Mouse (Mus musculus): ENCODE results near the gene Mpdz. TPM values are rescaled to one million over a fixed set of nuclear protein-coding genes. Genes with fewer than 3 reads are reported as not detected.

Mpdz gene
- total and polyA plus RNA-seq, 2 experiments from 2014 or later = 9.2 to 38.4 TPM

DNA sequence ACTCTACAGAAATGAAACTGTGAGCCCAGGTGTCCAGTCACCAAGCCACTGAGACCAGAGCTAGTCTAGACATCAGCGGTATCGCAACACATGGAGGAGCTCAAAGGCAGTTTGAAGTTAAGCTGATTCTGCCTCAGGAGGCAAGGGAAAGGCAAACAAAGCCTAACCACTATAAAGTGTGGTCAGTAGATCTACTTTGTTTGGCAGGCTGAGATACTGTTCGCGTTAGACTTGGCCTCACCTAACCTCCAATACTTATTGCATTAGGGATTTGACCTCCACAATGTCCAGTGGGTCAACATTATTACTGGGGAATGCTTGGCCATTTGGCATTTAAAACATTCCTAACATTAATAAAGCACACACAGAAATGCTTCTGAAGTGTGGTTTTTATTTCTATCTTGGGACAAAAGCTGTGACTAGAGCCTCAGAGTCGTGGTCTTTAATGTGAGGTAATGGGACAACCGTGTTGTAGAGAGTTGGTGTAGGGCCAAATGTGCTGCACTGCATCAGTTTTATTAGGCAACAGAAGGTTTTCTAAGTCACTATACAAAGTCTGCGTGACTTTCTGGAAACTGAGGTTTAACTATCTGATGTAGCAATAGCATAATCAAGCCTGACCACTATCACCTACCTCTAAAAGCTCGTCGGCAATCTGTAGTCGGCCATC, 134.9 kb downstream of the Mpdz start:
- no peak overlapping the region for H3K9ac ChIP-seq (replicated peaks; ENCODE audit: low read depth, low read length)
- WGBS = 86% methylated on average over 10 of the region's 10 CpGs
- TF ChIP-seq EP300 (IDR thresholded peaks at IDR 0.05; ENCODE audit: low read depth) (no peak), CTCF (IDR thresholded peaks at IDR 0.05; ENCODE audit: low read depth) (no peak)
- ATAC-seq (ENCODE audit: insufficient read depth, low read depth) = no peak
- no peak overlapping the region for H3K4me2 ChIP-seq (ENCODE audit: low read depth, low read length)
- no peak for DNase-seq (ENCODE audit: low spot score)
- H3K36me3 ChIP-seq (replicated peaks; ENCODE audit: control insufficient read depth, insufficient read depth, low read length) = peaks cover 33% of the 10 kb centered on the region
- H3K27me3 ChIP-seq (ENCODE audit: control insufficient read depth, insufficient read depth, low read length) = no peaks in the 10 kb centered on the region
- no peak overlapping the region for H3K27ac ChIP-seq (ENCODE audit: low read depth)
- no peaks in the 10 kb centered on the region for H3K9me3 ChIP-seq (replicated peaks; ENCODE audit: control insufficient read depth, low read length)
- no peak overlapping the region for H3K4me3 ChIP-seq (ENCODE audit: low read depth, low read length)
- H3K4me1 ChIP-seq (ENCODE audit: control insufficient read depth, insufficient read depth) = no peaks in the 10 kb centered on the region

DNA sequence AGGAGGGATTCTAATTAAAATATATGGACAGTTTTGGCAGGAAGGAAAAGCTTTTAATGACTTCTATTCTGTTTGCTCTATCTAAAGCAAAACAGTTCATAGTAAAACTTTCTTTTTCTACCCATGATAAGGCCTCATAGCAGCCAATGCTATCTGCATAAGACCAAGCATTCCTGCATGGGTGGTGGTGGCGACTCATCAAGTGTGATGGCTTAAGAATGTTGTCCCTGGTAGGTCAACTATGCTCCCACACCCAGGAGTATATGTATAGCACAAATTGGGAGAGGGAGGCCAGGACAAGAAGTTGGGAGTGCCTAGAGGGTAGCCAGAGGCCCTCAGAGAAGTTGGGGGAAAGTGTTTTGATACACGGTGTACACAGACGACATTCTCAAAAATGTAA, 140.6 kb downstream of the Mpdz start:
- no peak overlapping the region for H3K4me2 ChIP-seq (ENCODE audit: low read depth, low read length)
- ATAC-seq (ENCODE audit: insufficient read depth, low read depth) (no peak), DNase-seq (ENCODE audit: low spot score) (no peak)
- 56% methylated on average over 3 of the region's 3 CpGs for WGBS
- H3K4me3 ChIP-seq (ENCODE audit: low read depth, low read length) = no peak overlapping the region
- no peak overlapping the region for H3K9ac ChIP-seq (replicated peaks; ENCODE audit: low read depth, low read length)
- H3K27ac ChIP-seq (ENCODE audit: low read depth) = no peak overlapping the region
- no peaks in the 10 kb centered on the region for H3K4me1 ChIP-seq (ENCODE audit: control insufficient read depth, insufficient read depth)
- no peaks in the 10 kb centered on the region for H3K27me3 ChIP-seq (ENCODE audit: control insufficient read depth, insufficient read depth, low read length)
- peaks cover 40% of the 10 kb centered on the region for H3K36me3 ChIP-seq (replicated peaks; ENCODE audit: control insufficient read depth, insufficient read depth, low read length)
- TF ChIP-seq EP300 (IDR thresholded peaks at IDR 0.05; ENCODE audit: low read depth) (no peak), CTCF (IDR thresholded peaks at IDR 0.05; ENCODE audit: low read depth) (no peak)
- H3K9me3 ChIP-seq (replicated peaks; ENCODE audit: control insufficient read depth, low read length) = no peaks in the 10 kb centered on the region

DNA sequence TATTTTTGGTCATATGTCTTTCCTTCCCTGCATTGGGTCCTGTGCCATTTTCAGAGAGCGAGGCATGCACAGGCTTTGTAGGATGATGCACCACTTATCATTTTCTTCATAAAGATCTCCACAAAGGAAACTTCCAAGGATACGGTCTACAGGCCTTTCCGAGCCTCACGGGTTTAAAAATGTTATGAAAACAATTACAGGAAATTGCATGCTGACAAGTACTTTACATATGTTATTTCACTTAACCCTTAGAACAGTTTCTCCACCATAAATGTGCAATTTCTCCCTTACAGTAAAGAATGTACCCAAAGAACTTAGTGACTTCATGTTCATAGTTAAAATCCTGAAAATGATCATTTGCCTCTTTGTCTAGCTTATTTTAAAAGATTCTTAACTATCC, 144.2 kb downstream of the Mpdz start:
- DNase-seq (ENCODE audit: low spot score) (no peak), ATAC-seq (ENCODE audit: insufficient read depth, low read depth) (no peak)
- Histone ChIP-seq H3K36me3 (replicated peaks; ENCODE audit: control insufficient read depth, insufficient read depth, low read length) (peaks cover 34% of the 10 kb centered on the region), H3K4me2 (ENCODE audit: low read depth, low read length) (no peak overlapping the region), H3K4me1 (ENCODE audit: control insufficient read depth, insufficient read depth) (no peaks in the 10 kb centered on the region), H3K27me3 (ENCODE audit: control insufficient read depth, insufficient read depth, low read length) (no peaks in the 10 kb centered on the region), H3K9ac (replicated peaks; ENCODE audit: low read depth, low read length) (no peak overlapping the region), H3K4me3 (ENCODE audit: low read depth, low read length) (no peak overlapping the region), H3K9me3 (replicated peaks; ENCODE audit: control insufficient read depth, low read length) (no peaks in the 10 kb centered on the region), H3K27ac (ENCODE audit: low read depth) (peak overlapping the region; percentile 43; the same call in 1 of the 2 replicates)
- 64% methylated on average over 4 of the region's 4 CpGs for WGBS
- TF ChIP-seq EP300 (IDR thresholded peaks at IDR 0.05; ENCODE audit: low read depth) = 0 out of 2 replicates have a peak, but pooled peaks have one; percentile 60
- TF ChIP-seq CTCF (IDR thresholded peaks at IDR 0.05; ENCODE audit: low read depth) = no peak

DNA sequence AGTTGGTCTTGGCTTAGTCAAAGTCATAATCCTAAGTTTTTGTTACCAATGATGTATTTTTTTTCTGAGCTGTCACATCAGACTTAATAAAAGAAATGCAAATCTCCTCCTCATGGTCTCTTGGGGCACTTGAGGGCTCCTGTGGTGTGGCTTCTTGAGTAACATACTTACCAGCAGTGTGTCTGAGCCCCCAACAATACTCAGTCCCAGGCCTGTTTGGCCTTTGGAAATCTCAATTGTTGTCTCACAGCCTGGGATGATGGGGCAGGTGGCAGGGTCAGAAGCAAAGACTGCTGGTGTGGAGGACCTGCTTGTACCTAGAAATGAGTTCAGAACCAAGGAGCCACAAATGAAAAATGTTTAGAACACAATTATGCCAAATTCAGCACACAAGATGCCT, 149.3 kb downstream of the Mpdz start:
- no peak for DNase-seq (ENCODE audit: low spot score)
- Histone ChIP-seq H3K27me3 (ENCODE audit: control insufficient read depth, insufficient read depth, low read length) (no peaks in the 10 kb centered on the region), H3K9ac (replicated peaks; ENCODE audit: low read depth, low read length) (no peak overlapping the region), H3K4me1 (ENCODE audit: control insufficient read depth, insufficient read depth) (no peaks in the 10 kb centered on the region), H3K4me2 (ENCODE audit: low read depth, low read length) (no peak overlapping the region), H3K36me3 (replicated peaks; ENCODE audit: control insufficient read depth, insufficient read depth, low read length) (peaks cover 41% of the 10 kb centered on the region), H3K27ac (ENCODE audit: low read depth) (no peak overlapping the region), H3K4me3 (ENCODE audit: low read depth, low read length) (no peak overlapping the region), H3K9me3 (replicated peaks; ENCODE audit: control insufficient read depth, low read length) (no peaks in the 10 kb centered on the region)
- no peak for TF ChIP-seq EP300 (IDR thresholded peaks at IDR 0.05; ENCODE audit: low read depth)
- ATAC-seq (ENCODE audit: insufficient read depth, low read depth) = no peak

DNA sequence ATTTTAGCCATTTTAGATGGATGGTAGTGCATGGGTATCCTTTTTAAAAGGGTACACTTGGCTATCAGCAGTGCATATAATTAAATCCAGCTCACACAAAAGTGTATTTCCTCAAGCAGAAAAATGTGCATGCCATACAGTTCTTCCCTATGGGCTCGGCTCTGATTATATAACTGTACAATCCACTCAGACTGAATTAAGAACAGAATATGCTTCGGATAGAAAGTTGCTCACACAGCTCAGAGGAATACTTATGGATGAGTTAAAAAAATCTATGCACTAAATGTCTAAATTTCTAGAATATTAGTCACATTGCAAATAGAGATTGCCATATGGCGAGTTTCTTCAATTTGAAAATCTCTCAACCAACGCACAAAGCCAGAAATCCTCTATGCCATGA, 157.1 kb downstream of the Mpdz start:
- H3K4me1 ChIP-seq (ENCODE audit: control insufficient read depth, insufficient read depth) = no peaks in the 10 kb centered on the region
- no peak overlapping the region for H3K4me2 ChIP-seq (ENCODE audit: low read depth, low read length)
- no peak overlapping the region for H3K27ac ChIP-seq (ENCODE audit: low read depth)
- no peak overlapping the region for H3K9ac ChIP-seq (replicated peaks; ENCODE audit: low read depth, low read length)
- TF ChIP-seq EP300 (IDR thresholded peaks at IDR 0.05; ENCODE audit: low read depth) (no peak), CTCF (IDR thresholded peaks at IDR 0.05; ENCODE audit: low read depth) (no peak)
- ATAC-seq (ENCODE audit: insufficient read depth, low read depth) (no peak), DNase-seq (ENCODE audit: low spot score) (no peak)
- no peaks in the 10 kb centered on the region for H3K27me3 ChIP-seq (ENCODE audit: control insufficient read depth, insufficient read depth, low read length)
- H3K36me3 ChIP-seq (replicated peaks; ENCODE audit: control insufficient read depth, insufficient read depth, low read length) = peaks cover 50% of the 10 kb centered on the region
- 94% methylated on average over 4 of the region's 4 CpGs for WGBS
- no peaks in the 10 kb centered on the region for H3K9me3 ChIP-seq (replicated peaks; ENCODE audit: control insufficient read depth, low read length)
- no peak overlapping the region for H3K4me3 ChIP-seq (ENCODE audit: low read depth, low read length)

DNA sequence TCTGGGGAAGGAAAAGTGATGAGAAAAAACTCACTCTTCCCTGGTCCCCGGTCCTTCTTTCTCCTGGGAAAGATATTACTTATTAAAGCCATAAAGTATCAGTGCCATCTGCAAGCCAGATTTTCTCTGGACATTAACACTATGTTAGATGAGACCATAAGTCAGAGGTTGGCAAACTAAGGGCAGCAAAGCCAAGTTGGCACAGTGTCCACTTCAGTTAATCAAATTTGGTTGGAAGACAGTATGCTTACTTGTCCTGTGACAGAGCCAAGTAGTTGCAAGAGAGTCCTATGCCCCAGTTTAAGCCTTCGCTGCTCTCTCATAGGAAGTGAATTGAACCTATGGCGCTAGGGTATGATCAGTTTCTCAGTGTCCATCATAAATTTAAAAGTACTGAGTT, 159.0 kb downstream of the Mpdz start:
- no peak for ATAC-seq (ENCODE audit: insufficient read depth, low read depth)
- H3K27ac ChIP-seq (ENCODE audit: low read depth) = no peak overlapping the region
- no peak overlapping the region for H3K4me2 ChIP-seq (ENCODE audit: low read depth, low read length)
- no peak for DNase-seq (ENCODE audit: low spot score)
- H3K4me3 ChIP-seq (ENCODE audit: low read depth, low read length) = no peak overlapping the region
- no peaks in the 10 kb centered on the region for H3K9me3 ChIP-seq (replicated peaks; ENCODE audit: control insufficient read depth, low read length)
- H3K4me1 ChIP-seq (ENCODE audit: control insufficient read depth, insufficient read depth) = no peaks in the 10 kb centered on the region
- 92% methylated on average over 3 of the region's 3 CpGs for WGBS
- TF ChIP-seq CTCF (IDR thresholded peaks at IDR 0.05; ENCODE audit: low read depth) = no peak
- TF ChIP-seq EP300 (IDR thresholded peaks at IDR 0.05; ENCODE audit: low read depth) = no peak
- H3K27me3 ChIP-seq (ENCODE audit: control insufficient read depth, insufficient read depth, low read length) = no peaks in the 10 kb centered on the region
- H3K9ac ChIP-seq (replicated peaks; ENCODE audit: low read depth, low read length) = no peak overlapping the region
- H3K36me3 ChIP-seq (replicated peaks; ENCODE audit: control insufficient read depth, insufficient read depth, low read length) = peaks cover 39% of the 10 kb centered on the region

Measured in heart, postnatal 0 days (tissue).